Mouse (Mus musculus) right cerebral cortex, postnatal 25 days (tissue): ENCODE data around the gene Bco1.

Source experiments
- DNase-seq: peaks from one replicate; pipeline ENCODE4 v3.0.0; 2022

Gene Bco1

DNA sequence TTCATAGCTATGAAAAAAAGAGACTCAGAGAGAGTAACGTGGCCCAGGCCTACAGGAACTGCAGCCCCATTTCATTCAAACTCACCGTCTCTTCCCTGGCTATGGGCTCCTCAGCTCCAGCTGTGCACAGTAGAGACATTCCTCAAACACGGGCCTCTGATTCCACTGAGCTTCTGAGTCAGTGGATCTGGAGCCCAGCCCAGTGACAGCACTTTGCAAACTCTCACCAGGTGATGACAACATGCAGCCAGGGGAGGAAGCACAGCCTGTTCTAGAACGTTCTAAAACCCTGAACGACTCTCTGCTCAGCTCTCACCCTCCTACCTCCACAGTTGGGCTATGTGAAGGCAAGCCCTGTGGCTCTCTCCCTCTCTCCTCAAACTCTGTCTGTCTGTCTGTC lies 1.6 kb upstream of the Bco1 start:
- peak; percentile 48 for DNase-seq

DNA sequence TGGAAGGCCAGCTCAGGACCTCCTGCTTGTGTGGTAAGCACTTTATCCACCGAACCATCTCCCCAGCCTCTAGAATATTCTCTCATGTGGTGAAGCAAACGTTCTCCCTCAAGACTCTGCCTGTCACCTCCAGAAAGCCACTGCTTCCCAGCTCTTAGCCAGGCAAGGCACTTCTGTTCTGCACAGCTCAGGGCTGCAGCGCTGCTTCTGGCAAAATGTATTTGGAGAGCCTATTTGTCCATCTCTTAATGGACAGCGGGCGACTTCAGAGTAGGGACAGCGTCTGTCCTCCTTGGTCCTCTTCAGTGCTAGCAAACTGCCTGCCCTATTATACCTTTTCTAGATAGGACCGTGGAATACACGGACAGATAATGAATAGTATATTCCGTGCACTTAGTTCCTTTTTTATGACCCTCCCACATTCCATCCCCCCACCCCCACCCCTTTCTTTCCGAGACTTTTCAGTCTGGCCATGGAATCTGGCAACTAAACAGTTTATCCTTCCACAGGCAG lies 1.5 kb downstream of the Bco1 start:
- DNase-seq: no peak

GRCm38 (mm10) chr8:117097564-117098191 lies 2.0 kb downstream of the Bco1 start:
- DNase-seq: no peak

DNA sequence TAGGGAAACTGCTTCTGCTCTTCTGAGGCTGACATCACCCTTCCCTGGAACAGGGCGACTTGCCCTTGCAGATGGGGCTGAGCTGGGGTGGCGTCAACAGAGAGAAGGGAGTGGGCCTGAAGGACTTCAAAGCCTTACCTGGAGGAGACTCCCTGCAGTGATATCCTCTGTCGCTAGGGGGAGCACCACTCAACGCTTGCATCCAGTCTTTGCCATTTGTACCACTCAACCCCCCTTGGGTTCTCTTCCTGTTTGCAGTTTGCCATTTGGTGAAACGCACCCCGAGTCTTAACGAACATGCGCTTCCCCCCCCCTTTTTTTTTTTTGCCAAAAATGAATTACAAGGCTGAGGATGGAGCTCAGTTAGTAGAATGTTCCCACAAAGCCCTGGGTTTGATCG lies 11.9 kb downstream of the Bco1 start:
- DNase-seq: peak; percentile 54

- no peak for DNase-seq
Measured at GRCm38 (mm10) chr8:117109018-117109711, 13.5 kb downstream of the Bco1 start.

- DNase-seq: no peak
Measured at GRCm38 (mm10) chr8:117109801-117110390, 14.2 kb downstream of the Bco1 start.

- DNase-seq: no peak
Measured at GRCm38 (mm10) chr8:117111641-117112040, 16.0 kb downstream of the Bco1 start.

DNA sequence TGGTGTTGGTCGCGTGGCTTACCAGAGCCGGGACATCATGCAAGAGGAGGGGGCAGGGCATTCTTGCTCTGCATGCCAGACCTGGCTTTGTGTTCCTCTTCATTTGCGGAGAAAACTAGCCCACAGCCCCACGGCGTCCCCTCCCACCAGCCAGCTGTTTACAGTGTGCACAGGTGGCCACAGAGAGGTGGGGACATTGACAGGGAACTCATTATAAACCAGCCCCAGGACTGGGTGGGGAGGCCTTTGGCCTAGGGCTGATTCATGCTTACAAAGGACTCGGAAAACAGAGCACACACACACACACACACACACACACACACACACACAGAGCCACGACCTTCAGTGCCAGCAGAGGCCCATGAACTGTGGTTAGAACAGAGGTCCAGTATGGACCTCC lies 16.6 kb downstream of the Bco1 start:
- no peak for DNase-seq

- DNase-seq: no peak
Measured at GRCm38 (mm10) chr8:117115094-117115493, 19.4 kb downstream of the Bco1 start.

- no peak for DNase-seq
Measured at GRCm38 (mm10) chr8:117115676-117116446, 20.2 kb downstream of the Bco1 start.

DNA sequence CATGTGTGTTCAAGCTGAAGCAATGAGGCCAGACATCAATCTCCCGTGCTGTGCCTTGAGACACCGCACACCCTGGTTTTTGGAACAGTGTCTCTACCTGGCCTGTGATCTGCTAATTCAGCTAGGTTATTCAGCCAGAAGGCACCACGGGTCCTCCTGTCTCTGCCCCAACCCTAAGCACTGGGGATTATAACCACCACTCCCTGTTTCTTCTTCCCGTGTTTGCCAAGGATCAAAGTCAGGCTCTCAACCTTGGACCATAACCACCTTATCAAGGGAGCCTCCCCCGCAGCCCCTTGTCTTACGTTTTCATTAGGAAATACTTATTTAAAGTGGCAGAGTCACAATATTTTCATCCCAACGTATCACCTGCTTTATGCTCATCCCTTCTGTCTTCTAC lies 20.9 kb downstream of the Bco1 start:
- no peak for DNase-seq

- DNase-seq: no peak
Measured at GRCm38 (mm10) chr8:117118409-117118808, 22.8 kb downstream of the Bco1 start.

GRCm38 (mm10) chr8:117121277-117121676 lies 25.6 kb downstream of the Bco1 start:
- DNase-seq: no peak

GRCm38 (mm10) chr8:117123850-117124633 lies 28.4 kb downstream of the Bco1 start:
- DNase-seq: no peak

DNA sequence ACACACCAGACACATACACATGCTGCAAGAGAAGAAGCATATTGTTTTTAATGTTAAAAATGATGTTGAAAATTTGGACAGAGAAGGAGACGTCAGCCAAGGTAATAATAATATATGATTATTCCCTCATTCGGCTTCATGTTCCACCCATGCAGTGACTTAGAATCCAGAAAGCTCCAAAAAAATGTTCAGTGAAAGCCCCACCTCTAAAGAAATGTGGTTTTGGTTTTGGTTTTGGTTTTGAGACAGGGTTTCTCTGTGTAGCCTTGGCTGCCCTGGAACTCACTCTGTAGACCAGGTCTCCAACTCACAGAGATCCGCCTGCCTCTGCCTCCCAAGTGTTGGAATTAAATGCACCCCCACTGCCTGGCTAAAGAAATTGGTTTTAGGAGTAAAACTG lies 30.2 kb downstream of the Bco1 start:
- DNase-seq: no peak

- no peak for DNase-seq
Measured at GRCm38 (mm10) chr8:117126411-117126810, 30.8 kb downstream of the Bco1 start.

GRCm38 (mm10) chr8:117127063-117127462 lies 31.4 kb downstream of the Bco1 start:
- no peak for DNase-seq

DNA sequence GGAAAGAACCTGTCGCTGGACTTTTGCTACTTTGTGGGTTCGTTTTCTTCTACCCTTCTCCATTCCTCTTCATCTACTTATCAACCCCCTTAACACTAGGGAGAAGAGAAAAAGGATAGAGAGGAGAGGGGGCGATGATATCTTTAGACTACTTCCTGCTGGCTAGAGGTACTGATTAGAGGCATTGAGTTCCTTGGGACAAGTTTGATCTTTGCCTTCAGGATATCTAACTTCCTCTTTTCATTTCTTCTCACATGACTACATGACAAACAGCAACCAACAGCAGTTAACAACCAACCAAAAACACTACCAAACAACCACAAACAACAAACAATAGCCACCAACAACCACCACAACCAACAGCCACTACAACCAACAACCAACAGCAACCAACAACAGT lies 38.0 kb downstream of the Bco1 start:
- no peak for DNase-seq

- DNase-seq: no peak
Measured at GRCm38 (mm10) chr8:117136351-117136750, 40.7 kb downstream of the Bco1 start.

DNA sequence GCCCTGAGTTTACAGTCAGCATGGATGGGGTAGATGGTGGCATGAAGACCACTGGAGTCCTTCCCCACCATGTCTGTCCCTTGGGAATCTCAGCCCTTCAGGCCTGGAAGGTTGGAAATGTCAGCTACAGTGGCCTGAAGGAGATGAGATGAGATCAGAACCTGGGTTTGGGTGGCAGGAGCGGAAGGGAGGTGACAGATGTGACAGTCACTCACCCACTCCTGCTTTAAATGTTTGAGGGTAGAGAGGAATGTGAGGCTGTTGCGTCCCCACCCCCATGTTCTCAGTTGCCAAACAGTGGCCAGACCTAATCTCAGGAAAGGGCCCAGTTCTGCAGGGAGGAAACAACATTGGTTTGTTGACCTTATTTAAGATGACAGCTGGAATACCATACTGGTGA lies 41.1 kb downstream of the Bco1 start:
- DNase-seq: no peak

- DNase-seq: no peak
Measured at GRCm38 (mm10) chr8:117137357-117137756, 41.7 kb downstream of the Bco1 start.

DNA sequence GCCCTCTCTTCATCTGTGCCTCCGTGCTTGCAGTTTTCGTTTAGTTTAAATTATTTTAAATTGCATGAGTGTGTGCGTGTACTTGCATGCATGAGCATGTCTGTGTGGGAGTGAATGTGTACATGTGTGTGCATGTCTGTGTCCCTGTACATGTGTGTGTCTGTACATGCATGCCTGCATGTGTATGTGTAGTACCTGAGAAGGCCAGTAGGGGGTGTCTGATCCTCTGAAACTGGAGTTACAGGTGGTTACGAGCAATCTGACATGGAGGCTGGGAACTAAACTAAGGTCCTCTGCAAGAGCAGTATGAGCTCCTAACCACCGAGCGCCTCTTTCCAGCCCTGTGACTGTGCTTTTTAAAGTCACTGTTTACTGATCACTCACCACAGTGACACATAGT lies 52.9 kb downstream of the Bco1 start:
- no peak for DNase-seq

DNA sequence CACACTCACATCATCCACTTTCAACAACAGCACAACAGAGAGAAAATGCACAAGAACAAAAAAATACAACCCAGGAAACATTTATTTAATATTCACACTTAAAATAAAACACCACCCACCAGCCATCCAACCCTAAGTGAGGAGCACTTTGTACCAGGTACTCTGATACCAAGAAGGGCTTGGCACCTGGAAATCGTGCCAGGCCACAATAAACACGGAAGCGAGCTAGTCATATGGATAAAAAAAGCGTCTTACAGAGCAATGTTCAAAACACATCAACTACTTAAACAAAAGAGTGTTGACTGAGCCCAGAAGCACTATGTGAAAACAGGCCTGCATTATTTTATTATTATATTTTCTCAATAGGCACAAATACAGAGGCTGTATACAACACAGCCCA lies 60.5 kb downstream of the Bco1 start:
- DNase-seq: no peak
